Mouse (Mus musculus) thymus, postnatal 10 days (tissue): Measurements from ENCODE around the gene Prm2.

Source experiments
- DNase-seq, 2 experiments: peaks; one replicate each; pipeline ENCODE4 v3.0.0; 2021; ENCODE audit warnings: low spot score in 2 of 2

Gene Prm2

DNA sequence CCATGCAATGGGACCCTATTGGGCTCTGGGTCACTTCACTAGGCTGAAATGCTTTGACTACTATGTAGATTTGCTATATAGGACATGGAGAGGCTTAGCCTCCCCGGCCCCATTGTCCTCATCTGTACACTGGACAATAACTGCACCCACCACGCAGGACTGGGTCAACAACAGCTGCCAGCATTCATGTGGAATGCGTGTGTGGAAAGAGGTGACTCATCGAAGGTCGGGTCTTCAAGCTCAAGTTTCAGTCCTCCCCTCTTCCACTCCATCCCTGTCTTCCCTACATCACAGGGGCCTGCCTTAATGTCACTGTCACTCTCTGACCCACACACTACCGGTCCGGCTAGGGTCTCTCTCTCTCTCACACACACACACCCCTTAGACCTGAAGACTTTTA lies 19.6 kb downstream of the Prm2 start:
- no peak for DNase-seq

DNA sequence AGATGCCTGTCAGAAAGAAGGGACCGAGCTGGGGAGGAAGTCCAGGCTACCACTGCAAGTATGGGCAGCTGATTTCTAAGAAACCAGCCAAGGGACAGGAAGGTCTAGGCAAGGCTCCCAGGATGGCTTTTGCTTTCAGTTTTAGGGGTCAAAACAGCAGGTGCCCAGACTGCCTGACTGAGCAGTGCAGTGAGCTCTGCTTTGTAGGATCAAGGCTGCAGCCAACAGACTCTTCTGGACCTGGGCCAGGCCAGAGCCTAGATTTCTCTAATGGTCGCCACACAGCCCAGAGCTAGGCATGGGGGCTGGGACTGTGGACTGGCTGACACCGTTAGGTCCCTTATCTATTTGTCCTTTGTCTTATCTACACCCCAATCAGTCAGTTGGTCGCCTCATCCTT lies 21.2 kb downstream of the Prm2 start:
- DNase-seq, result no peak

DNA sequence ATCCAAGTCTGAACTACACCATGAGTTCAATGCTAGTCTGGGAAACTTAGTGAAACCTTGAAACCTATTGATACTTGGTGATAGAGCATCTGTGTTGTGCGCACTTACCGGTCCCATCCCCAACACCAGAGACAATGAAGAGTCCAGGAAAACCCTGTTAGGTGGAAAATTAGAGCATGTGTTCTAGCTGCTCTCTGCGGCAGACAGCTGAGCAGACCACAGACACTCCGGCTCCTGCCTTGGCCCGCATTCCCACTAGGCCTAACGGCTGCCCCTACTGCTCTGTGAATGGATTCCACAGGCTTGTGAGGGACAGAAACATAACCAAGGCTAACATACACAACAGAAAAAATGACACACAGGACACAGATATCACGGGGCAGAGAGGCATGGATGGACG lies 22.4 kb downstream of the Prm2 start:
- DNase-seq, result no peak

DNA sequence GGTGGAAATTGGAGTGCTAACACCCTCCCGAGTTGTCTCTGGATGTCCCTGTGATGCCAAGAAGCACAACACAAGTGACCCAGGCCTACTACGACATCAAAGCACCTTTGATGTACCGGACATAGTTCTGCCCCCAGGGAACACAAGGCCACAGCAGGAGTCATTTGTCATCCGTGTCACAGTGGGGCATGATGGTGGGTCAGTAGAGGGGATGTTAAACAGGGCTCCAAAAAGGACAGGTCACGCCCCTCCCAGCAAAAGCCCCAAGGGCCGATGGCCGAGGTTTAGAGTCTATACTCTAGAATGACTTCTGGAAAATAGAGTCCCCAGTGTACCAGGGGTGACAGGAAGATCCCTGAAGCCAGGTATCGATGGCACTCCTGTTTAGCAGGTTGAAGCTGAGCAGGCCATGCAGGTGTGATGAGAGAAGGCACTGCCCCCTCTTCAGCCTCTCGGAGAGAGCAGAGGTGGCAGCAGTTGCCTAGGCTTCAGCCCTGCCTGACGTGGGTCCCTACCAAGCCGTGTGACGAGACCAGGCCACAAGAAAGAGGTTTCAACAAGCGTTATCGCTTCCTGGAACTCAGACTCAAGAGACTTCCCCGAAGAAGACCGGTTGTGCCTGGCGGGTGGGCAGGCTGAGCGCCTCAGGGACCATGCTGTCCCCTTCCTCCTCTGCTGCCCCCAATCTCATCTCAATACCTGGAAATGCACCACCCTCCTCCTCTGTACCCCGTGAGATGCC lies 24.0 kb downstream of the Prm2 start:
- peak; percentile 69 to 74 for DNase-seq

DNA sequence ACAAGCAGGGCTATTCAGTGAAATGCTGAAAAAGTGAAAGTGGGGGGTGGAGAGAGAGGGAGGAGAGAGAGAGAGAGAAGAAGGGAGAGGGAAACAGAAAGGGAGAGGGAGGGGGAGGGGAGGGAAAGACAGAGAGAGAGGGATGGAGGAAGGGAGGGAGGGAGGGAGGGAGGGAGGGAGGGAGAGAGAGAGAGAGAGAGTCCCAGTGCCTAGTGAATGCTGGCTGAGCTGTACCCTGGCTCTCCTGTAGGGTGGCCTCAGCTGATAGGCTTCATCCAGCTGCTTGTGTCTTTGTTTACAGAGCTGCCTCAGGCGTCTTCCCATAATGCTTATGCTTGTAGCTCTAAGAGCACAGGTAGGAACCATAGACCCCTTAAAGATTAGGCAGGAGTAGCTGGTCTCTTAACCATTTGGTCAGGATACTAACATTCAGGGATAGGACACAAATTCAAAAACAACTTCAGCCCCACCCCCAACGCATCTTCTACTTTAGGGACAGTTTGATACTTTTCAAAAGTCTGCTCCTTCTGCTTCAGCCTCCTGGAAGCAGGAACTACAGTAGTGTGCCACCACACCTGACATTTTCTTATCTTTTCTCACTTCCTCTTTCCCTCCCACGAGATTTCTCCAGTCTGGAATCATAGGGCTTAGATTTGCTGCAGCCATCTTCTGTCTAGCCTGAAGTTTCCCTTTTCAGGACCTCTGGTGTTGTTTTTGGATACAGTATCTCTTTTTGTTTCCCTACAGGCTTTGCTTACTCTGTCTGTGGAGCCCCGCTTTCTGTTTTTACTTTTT lies 25.2 kb downstream of the Prm2 start:
- no peak for DNase-seq

DNA sequence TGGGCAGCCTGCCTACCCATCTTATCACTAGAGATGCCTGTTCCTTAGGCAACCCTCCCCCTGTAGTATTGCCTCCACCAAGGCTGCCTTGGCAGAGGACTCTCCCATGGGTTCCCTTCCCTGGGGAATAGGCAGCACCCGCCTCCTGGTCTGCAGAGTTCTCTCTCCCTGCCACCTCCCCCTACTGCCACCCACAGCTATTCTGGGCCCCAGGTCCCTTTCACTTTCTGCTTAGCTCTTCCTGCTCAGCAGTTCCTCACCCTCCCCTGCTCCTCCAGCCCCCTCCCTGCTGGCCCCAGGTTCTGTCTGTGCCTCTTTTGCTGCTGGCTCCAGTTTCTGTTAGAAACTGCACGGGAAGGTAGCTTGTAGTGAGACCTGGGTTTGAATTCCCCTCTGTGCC lies 26.3 kb downstream of the Prm2 start:
- DNase-seq, result peak; percentile 63 to 70

DNA sequence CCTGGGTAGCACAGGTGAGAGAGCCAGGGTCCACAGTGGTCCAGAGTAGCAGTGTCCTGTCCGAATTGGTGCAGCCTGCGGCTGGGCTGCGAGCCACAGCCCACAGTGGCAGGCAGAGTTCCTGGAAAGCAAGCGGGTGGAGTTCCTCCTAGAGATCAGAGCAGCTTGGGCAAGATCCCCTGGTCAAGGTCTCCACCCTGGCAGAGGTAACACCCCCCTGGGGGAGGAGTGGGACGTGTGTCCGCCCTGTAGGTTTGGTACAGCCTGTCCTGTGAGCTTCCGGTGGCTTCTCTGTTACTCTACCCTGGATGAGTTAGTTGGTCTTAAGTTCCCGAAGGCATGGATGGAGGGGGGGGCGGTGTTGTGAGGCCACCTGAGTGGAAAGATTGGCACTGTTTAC lies 27.1 kb downstream of the Prm2 start:
- DNase-seq, result no peak

DNA sequence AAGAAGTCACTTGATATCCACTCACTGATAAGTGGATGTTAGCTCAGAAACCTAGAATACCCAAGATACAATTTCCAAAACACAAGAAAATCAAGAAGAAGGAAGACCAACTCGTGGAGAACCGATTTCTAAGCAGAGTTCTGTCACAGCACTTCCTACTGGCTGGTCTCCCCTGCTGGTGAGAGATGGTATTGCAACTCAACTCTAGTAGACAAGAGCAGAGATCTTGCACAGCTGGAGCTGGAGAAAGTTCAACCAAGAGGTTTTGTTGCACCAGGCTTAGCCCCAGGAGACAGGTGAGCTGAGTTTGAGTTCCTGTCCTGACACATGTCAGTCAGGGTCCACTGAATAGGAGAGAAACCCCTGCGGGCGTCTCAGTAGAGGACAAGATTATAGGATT lies 28.8 kb downstream of the Prm2 start:
- DNase-seq, result peak; percentile 79 to 97

DNA sequence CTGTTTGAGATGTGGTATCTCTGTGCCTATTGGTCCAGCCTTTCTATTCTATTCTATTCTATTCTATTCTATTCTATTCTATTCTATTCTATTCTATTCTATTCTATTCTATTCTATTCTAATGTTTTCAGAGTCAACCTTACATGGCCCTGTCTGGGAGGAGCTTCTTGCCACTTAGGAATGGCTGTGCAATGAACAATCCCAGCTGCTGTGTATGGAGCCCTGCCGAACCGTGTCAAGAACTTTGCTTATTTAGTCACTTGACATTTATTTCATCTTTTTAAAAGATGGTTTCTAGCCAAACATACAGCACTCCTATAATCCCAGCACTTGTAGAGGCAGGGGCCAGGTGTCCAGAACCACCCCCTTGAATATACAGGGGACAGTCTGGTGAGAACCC lies 31.6 kb downstream of the Prm2 start:
- DNase-seq, result no peak

DNA sequence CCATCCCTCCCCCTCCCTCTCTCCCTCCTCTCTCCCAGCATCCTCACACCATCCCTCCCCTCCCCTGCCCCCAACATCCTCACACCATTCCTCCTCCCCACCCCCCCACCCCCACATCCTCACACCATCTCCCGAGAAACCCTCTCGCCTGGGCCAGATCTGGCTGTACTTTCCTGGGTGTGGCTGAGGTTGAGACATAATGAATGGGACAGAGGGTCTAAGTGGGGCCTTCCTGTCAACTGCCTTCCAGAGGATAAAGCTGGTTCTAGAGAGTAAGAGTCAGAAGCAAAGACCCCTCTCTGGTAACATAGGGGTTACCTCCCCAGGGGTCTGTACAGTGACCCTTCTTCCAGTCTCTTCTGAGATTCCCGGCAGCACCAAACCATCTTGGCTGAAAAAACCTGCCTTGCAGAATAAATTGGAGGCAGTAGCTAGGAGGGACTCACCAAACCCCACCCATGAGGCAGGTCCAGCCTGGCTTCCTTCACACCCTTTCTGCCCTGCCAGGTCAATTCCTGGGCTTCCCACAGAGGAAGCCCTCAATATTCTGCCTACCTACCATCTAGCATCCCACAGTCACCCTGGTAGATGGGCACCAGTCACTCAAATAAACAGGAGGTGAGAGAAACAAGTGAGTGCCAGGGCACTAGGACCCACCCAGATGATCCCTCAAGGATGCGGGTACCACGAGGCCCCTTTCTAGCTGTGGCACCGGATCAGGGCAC lies 32.2 kb downstream of the Prm2 start:
- DNase-seq, result no peak

DNA sequence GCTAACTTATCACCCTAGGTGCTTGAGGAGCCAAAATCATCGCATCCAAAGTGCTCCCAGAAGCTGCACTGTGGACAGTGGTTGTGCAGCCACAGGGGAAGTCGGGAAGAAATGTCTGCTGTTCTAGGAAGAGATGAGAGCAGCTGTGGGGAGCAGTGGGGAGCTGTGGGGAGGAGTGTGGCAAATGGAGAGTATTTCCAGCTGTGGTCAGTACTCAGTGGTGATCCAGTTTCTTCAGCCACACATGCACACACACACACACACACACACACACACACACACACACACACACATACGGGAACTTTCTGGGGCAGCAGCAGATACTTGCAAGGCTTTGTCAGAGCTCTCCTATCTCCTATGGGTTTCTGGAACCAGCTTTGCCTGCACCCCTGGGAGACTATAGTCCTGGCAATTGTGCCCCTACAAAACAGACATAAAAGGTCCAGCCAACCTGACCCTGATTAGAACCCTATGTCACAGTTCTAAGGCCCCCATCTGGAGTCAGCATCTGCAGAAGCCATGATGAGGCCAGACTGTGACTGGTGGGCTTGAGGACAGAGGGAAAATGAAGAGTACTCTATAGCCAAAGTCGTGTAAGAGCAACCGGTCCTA lies 33.3 kb downstream of the Prm2 start:
- DNase-seq, result no peak

DNA sequence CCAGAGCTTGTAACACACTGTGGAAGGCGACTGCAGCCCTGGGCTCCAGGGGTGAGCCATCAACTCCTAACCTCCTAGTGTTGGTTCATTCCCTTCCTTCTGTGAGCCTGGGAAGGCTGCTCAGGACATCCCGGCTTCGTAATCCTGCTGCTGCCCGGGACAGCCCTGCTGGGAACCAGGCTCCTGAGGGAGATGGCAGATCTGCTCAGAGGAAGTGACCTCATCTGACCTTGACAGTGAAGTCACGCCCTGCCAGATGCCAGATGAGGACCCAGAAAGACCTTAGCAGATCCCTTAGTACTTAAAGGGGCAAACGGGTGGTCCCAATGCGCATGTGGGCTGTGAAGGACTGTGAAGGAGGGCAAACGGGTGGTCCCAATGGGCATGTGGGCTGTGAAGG lies 34.8 kb downstream of the Prm2 start:
- no peak for DNase-seq

DNA sequence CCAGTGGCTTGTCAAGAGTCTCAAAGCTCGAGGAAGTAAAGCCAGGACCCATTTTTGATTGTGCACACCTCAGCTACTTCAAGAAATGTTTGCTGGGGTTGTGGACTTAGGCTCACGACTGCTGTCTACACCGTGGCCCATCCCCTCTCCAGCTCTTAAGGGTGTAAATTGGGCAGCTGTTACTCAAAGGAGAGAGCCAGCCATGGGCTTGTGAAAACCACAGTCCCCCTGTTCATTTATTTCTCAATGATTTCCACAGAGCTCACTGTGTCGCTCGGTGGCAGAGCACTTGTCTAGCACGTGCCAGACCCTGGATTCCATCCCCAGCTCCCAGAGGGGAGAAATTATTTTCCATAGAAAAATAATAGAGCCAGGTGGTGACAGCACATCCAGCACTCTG lies 39.8 kb downstream of the Prm2 start:
- no peak for DNase-seq

DNA sequence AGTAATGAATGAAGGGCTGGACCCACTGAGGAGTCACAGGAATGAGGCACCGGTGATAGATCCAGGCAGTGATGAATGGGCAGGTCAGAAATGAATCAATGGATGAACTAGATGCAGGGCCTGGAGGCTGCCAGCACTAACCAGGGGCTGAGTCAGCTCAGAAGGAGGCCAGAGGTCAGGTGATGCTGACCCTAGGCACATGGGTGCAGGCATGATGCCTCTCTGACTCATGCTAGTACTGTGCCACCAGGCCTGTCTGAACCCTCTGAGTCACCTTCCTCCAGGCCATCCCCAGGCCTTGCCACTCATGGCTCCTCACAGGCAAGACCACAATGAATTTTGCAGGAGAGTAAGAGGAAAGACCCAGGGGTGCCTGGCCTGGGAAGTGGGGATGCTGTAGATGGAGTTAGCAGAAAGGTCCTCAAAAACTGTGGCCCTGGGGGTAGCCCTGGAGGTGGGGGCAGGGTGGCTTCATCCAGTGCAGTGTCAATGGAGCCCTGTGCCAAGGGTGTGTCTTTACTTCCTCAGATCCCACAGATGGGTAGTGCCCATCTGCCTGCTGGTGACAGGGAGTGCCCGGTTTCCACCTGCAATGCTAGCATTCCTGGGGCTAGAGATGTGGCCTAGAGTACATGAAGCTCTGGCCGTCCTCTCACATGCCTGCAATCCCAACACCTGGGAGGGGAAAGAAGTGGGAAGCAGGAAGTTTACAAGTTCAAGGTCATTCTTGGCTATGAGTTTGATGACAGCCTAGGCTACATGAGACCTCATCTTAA lies 41.2 kb downstream of the Prm2 start:
- no peak for DNase-seq

DNA sequence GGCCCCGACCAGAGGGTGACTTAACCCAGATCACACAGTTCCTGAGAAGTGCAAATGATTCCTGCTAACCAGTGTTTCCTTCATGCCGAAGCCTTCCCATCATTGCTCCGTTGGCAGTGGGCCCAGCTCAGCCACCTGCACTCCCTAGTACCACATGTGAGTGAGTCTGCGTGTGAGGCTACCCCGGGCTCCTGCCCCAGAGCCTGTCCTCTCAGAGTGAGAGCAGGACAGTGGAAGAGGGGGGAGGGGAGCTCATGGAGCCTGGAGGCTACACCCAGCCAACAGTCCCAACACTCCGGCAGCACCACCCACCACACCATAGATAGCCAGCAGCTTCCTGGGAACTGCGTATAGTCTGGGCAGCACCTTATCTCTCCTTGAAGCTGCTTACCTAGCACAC lies 46.1 kb downstream of the Prm2 start:
- no peak for DNase-seq

DNA sequence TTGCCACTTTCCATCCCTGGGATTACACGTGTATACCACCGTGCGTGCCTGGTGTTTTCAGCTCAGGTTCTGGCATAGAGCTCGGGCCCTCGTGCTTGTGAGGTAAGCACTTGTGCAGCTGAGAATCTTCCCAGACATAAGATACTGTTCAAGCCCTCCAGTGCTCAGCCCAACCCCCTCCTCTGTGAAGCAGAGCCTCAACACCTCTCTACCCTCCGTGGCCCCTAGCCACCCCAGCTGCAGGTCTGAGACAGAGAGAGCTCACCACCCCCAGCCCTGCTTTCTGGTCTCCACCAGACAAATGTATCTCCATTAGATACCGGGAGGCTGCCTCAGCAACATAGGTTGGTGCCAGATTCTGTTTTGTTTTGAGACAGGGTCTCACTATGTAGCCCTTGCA lies 46.7 kb downstream of the Prm2 start:
- DNase-seq, result peak; percentile 66 to 67
